Mouse (Mus musculus) T-cell, adult 2 months (primary cell): ENCODE measurements around the gene 1190005I06Rik.

Experiments
- DNase-seq: peaks from one replicate; pipeline ENCODE4 v3.0.0; 2022; ENCODE audit warnings: low spot score

The 1190005I06Rik gene

GRCm38 (mm10) chr8:120667561-120668373 is 20.3 kb upstream of the 1190005I06Rik start, which contains the start of the genes Gm27021 and Cox4i1:
Gm27021 (minus strand) TSS chr8:120668079.
Cox4i1 (plus strand) TSS chr8:120668222.
- DNase-seq: peak; percentile 90

GRCm38 (mm10) chr8:120666807-120667470 is 19.5 kb upstream of the 1190005I06Rik start:
- no peak for DNase-seq

DNA sequence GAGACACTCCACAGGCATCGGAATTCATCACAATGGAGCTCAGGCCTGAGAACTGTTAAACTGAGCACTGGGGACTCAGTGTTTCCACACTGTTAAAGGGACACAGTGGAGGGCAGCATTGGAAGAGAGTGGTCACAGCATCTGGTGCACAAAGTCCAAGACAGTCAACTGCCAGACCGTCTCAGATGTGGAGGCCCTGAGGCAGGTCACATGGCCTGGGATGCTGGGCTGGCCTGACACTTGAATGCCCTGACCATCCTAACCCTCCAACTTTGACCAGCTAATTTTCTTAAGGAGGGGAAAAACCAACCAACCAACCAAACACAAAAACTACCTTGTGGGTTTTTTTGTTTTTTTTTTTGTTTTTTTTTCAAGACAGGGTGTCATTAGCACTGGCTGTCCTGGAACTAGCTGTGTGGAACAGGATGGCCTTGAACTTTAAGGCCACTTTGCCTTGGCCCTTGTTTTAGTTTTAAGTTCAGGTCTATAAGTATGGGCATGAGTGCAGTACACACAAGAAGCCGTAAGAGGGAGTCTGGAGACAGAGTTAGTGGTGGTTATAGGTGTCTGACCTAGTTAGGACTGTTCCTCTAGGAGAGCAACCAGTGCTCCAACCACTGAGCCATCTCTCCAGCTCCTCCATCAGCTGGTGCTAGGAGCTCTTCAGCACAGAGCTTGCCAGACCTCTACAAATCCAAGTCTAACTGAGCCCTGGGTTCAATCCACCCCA is 18.5 kb upstream of the 1190005I06Rik start:
- DNase-seq: no peak

GRCm38 (mm10) chr8:120664566-120664965 is 17.1 kb upstream of the 1190005I06Rik start:
- no peak for DNase-seq

GRCm38 (mm10) chr8:120657415-120657814 is 10.0 kb upstream of the 1190005I06Rik start:
- DNase-seq: no peak

DNA sequence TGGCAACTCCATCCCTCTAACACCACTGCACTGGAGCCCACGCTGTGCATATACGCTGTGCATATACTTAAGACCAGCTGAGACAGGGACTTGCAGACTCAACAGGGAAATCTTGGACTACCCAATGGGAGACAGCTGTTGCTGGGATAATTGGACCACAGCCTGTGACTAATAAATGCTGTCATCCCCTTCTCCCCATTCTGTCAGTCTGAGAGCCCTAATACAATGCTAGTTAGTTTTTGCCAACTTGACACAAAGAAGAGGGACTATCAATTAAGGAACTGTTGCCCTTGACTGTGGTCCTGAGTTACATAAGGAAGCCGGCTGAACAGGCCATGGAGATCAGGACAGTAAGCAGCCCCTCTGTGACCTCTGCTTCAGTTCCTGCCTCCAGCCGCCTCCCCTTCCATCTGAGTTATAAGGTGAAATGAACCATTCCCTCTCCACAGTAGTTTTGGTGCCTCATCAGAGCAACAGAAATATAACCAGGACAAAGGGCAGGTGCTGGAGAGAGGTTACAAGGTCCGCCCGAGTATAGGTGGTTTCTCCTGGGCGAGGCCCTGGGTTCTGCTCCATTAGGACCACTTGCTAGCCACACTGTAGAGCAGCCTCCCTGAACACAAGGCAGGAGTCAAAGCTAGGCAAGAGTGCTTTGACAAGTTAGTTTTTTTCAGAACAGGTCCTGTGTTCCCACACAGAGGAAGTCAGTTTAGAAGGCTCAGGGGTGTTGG is 9.1 kb upstream of the 1190005I06Rik start:
- DNase-seq: no peak

DNA sequence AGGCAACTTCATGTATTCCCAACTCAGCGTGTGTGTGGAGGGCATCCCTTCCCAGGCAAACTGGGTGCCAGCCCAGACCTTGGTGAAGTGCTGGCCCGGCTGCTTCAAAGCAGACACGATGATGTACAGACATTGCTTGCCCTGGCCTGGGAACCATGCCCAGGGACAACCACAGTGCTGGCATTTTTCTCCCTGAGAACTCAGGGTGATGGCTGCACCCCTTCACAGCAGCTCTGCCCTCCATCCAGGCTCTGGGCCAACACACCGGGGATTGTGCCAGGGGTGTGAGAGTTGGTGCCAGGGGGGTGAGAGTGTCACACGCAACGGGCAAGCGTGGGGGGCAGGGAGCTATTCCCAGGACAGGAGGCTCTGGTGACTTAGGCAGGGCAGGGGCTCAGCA is 2.8 kb downstream of the 1190005I06Rik start:
- no peak for DNase-seq

DNA sequence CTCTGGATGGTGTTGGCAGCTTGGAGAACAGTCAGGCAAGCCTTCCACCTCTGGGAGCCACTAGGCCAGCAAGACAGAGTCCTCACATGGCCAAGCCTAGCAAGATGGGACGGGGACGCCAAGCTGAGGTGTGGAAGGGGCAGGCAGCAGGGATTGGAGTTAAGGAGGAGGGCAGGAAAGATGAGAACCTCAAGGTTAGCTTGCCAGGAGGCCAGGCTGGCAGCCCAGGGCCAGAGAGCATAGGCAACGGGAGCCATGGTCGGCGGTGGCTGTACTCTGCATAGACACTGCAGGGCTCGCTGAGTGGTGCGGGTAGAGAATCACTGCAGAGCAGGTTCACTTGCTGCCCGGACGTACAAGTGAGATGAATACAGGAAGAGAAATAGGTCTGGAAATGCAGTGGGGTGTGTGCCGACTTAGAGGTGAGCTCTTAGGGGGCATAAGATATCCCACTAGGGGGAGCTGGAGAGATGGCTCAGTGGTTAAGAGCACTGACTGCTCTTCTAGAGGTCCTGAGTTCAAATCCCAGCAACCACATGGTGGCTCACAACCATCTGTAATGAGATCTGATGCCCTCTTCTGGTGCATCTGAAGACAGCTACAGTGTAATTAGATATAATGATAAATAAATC is 5.3 kb downstream of the 1190005I06Rik start:
- DNase-seq: no peak

DNA sequence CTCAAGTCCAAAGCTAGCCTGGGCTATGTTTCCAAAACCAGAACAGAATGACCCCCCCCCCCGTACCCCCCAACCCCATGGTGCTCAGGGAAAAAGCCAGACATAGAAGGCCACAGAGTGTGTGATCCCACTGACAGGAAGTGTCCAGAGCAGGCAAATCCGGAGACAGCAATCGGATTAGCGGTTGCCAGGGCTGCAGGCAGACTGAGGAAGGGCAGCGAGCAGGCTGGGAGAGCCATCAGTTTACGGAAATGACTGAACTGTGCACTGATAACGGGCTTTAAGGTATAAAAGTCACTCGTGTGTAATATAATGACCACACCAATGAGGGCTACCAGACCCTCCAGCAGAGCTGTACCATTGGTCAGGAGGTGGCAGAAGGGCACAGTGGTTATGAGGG is 6.2 kb downstream of the 1190005I06Rik start:
- no peak for DNase-seq

DNA sequence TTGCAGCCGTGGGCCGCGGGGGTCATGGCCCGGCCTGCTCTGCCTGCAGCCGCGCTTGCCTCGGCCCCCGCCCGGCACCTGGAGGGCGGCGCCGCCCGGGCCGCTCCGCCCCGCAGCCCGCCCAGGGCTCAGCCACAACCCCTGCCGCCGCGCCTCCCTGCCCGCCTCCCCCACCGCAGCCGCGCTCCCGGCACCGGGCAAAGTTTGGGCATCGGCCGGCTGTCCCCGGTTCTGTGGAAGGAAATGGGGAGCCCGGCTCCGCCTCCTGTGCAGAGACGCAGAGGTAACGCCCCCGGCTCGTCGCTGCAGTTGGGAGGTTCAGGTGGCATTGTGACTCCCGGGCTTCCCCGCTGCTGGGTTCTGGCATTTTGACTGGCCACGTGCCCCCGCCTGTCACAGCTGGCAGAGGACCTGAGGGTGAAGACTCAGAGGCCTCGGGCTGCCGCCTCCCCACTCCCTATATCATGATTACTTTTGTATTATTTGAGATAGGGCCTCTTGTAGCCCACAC is 13.0 kb downstream of the 1190005I06Rik start:
- DNase-seq: peak; percentile 64

GRCm38 (mm10) chr8:120633665-120634271 is 13.7 kb downstream of the 1190005I06Rik start:
- DNase-seq: peak; percentile 12

GRCm38 (mm10) chr8:120632969-120633664 is 14.3 kb downstream of the 1190005I06Rik start:
- DNase-seq: no peak

DNA sequence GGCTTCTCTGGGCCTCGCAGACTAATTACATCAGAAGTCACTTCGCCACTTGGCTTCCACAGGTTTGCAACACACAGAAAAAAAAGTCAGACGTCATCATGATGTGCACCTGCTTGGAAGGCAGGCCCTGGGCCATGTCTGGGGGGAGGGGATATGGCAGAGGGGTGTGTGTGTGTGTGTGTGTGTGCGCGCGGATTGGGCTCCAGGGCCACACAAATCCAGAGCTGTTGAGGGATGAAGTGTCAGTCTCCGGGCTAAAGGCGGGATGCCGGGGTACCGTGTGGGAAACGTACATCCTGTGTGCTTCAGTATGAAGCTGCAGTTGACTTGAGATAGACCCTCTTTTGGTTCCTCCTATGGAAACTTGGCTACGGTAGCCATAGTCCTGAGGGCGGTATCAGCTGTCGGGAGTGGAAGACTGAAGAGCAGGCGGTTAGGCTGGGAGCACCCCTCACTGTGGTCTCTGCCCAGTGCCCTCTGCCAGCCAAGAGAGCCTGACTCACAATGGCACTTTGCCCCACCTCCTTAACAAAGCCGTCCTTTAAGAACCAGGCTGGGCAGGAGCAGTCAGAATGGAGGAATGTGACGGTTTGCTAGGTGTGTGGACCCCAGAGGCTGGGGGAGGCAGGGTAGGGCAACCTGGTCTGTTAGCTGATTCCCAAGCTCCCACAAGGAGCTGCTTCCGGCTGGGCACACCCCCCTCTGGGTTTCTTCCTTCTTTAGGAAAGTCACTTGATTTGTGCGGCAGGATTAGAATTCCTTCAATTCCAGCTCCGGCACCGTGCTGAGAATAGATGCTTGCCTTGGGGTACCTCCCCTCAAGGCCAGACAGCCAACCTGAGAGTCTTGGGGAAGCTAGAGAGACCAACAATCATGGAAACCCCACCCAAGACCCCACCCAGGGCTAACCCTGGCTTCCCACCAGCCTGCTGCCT is 15.7 kb downstream of the 1190005I06Rik start:
- no peak for DNase-seq

GRCm38 (mm10) chr8:120630848-120631247 is 16.6 kb downstream of the 1190005I06Rik start:
- no peak for DNase-seq

GRCm38 (mm10) chr8:120630031-120630430 is 17.4 kb downstream of the 1190005I06Rik start:
- DNase-seq: no peak

DNA sequence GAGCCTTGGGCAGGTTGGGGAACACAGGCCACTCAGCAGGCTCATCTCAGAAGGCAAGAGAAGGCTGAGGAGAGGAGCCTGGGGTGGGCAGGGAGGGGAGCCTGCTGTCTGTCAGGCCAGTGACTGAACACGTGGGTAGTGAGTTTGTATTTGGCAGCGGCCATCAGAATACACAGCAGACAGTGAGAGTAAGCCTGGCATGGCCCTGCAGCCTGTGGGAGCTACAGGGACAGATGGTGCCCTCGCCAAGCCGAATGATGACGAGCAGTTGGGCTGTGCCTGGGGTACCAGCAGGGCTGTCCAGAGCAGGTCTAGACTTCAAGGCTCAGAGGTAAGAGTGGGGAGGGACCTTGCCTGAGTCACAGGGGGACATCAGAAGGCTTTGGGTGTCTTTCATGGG is 20.1 kb downstream of the 1190005I06Rik start:
- no peak for DNase-seq

DNA sequence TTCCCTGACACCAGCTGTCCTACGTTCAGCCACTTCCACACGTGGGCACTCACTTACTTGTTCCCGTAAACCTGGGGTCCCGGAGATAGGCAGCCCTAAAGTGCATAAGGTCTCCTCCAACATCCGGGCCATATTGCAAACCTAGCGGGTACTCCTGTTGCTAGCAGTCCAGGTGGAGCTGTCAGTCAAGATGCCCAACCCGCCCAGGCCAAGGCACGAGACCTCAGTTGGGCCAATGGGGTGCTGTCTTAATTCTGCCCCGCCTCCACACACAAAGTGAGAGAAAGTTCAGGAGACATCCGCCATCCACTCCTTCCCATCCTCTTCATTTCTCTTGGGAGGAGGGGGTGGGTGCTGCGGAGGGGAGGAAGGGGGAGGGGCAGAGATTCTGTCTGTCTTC is 21.0 kb downstream of the 1190005I06Rik start:
- no peak for DNase-seq

- DNase-seq: no peak
Measured at GRCm38 (mm10) chr8:120623608-120624007, 23.8 kb downstream of the 1190005I06Rik start.

GRCm38 (mm10) chr8:120622161-120622560 is 25.3 kb downstream of the 1190005I06Rik start:
- no peak for DNase-seq
